Mouse (Mus musculus) heart, adult 9 months (tissue): ENCODE results near the gene Zfp318.

Experiments used
- DNase-seq, 2 experiments: peaks; one replicate each; pipeline ENCODE4 v3.0.0; 2022; ENCODE audit warnings: low spot score in 2 of 2

The Zfp318 gene

GRCm38 (mm10) chr17:46446264-46446663 lies 62.7 kb downstream of the Zfp318 start:
- no peak for DNase-seq

DNA sequence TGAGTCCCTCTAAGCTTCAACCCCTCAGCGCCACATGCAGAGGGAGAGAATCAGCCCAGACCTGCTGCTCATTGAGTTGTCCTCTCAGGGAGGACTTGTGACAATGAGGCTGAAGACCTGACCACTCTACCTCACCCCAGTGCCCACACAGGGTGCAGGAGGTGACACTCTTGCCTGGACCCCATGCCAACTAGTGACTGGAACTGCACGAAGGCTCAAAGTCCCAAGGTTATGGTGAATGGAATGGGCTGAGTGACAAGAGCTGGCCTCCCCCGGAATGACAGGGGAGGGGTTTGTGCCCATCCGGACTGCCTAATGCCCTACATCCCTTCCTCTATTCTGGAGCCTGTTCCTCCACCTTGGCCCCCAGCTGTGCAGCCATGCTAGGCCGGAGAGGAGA lies 69.2 kb downstream of the Zfp318 start:
- DNase-seq: no peak

- DNase-seq: no peak
Measured at GRCm38 (mm10) chr17:46453302-46453948, 69.9 kb downstream of the Zfp318 start.

GRCm38 (mm10) chr17:46453970-46454411 lies 70.5 kb downstream of the Zfp318 start:
- DNase-seq: no peak

GRCm38 (mm10) chr17:46454539-46454938 lies 71.0 kb downstream of the Zfp318 start:
- no peak for DNase-seq

- DNase-seq: no peak
Measured at GRCm38 (mm10) chr17:46455110-46455691, 71.7 kb downstream of the Zfp318 start.

DNA sequence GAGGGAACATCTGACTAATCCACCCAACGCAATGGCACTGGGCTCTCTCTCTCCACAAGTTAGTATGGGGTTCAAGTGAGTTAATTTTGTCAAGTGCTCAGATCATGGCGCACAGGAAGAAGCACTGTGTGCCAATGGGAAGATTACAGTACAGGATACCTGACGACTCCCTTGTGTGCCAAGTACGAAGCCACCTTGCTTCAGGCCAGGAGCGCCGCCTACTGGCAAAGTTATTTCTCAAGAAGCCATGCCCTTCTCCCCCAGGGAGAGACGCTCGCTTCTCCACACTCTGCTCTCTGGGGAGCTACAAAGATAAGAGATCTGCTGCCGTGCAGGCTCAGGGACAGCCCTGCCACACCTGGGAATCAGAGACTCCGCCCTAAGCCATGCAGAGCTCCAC lies 74.3 kb downstream of the Zfp318 start:
- no peak for DNase-seq

DNA sequence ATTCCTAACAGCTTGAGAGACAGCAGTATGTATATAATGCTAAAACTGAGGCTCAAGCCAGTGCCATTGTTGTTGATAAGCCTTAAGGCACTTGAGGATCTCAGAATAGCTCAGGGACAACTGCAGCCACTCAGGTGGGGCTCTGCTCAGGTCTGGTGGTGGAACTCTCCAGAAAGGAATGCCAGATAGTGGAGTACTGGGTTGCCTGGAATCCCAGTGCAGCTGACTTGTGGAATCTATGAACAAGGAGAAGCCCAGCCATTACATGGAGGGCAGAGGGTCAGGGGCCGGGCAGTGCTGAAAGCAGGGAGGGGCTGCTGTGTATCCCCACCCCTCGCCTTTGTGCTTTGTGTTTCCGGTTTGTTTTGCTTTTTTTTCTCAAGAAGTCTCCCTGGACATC lies 74.9 kb downstream of the Zfp318 start:
- peak in 1 of 2 experiments; percentile 35 for DNase-seq

DNA sequence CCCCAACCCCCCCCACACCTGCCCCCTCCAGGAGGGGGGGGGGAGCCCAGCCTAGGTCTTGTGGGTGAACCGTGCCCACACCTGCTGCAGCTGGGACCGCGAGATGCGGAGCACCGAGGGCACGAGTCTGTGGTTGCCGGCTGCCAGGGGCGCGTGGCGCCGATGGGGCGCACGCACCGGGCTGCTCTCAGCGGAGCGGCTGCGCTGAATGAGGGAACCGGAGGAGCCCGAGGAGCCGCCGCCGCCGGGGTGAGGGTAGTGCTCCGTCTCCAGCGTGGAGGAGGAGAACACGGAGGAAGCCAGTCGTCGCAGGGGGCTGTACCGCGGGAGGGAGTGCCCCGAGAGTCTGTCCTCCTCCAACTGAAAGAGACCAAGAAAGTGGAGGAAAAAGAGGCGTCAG lies 77.1 kb downstream of the Zfp318 start:
- DNase-seq: no peak

GRCm38 (mm10) chr17:46461347-46461746 lies 77.8 kb downstream of the Zfp318 start:
- no peak for DNase-seq

GRCm38 (mm10) chr17:46462226-46462625 lies 78.7 kb downstream of the Zfp318 start:
- peak; percentile 72 to 76 for DNase-seq

DNA sequence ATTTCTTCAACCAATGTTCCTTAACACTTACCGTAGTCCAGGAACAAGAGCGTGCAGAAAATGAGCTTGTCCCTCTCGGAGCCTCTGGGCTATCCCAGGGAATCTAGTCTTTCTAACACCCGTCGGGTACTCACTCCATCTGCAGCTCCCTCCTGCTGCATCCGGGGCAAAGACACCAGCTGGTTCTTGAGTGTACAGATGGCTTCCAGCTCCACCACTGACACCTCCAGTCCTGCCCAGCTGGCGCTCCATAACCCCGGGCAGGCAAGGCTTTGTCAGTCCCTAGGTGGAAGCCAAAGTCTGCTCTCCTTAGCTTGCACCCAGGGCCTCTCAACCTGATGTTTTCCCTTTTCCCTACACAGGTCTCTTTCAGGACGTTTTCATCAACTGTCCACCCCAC lies 84.3 kb downstream of the Zfp318 start:
- DNase-seq: no peak
